Mouse (Mus musculus) hindbrain, embryonic 15.5 days (tissue): ENCODE data around the gene Ccdc149. TPM values are rescaled to one million over a fixed set of nuclear protein-coding genes. Genes with fewer than 3 reads are reported as not detected.

Source experiments
- ATAC-seq: fragments of 200-750 bp; cut with Nextera tagmentation; 2 replicates; pipeline ENCODE4 v1.8.0; 2017; ENCODE audit warnings: low read depth, moderate number of reproducible peaks, moderate TSS enrichment; ENCODE audit not compliant: low FRiP score
- H3K27ac ChIP-seq: fragments of 300-500 bp; sonication (generic); replicated peaks from 2 replicates; pipeline ENCODE4 v1.5.1; 2015; ENCODE audit warnings: mild to moderate bottlenecking, inconsistent platforms
- H3K27me3 ChIP-seq: fragments of 300-500 bp; sonication (generic); 2 replicates; pipeline ENCODE4 v1.6.1; 2015; ENCODE audit warnings: control low read depth, inconsistent platforms
- H3K36me3 ChIP-seq: fragments of 300-500 bp; sonication (generic); 2 replicates; pipeline ENCODE4 v1.6.1; 2015; ENCODE audit warnings: control low read depth, inconsistent platforms
- H3K4me1 ChIP-seq: fragments of 300-500 bp; sonication (generic); replicated peaks from 2 replicates; pipeline ENCODE4 v1.6.1; 2015; ENCODE audit warnings: control low read depth, inconsistent platforms
- H3K4me2 ChIP-seq: fragments of 300-500 bp; sonication (generic); 2 replicates; pipeline ENCODE4 v1.6.1; 2015; ENCODE audit warnings: moderate library complexity, mild to moderate bottlenecking, inconsistent platforms
- H3K4me3 ChIP-seq: fragments of 300-500 bp; sonication (generic); 2 replicates; pipeline ENCODE4 v1.5.1; 2015; ENCODE audit warnings: mild to moderate bottlenecking, inconsistent platforms
- H3K9ac ChIP-seq: fragments of 300-500 bp; sonication (generic); 2 replicates; pipeline ENCODE4 v1.6.1; 2015; ENCODE audit warnings: inconsistent platforms
- H3K9me3 ChIP-seq: fragments of 300-500 bp; sonication (generic); 2 replicates; pipeline ENCODE4 v1.6.1; 2016; ENCODE audit warnings: control low read depth, inconsistent platforms
- WGBS: fragments of 180-500 bp; shearing (Covaris S2); methylation state at CpG from one replicate; pipeline ENCODE4 v1.1.7; 2015; 5-methylcytosine and 5-hydroxymethylcytosine counted together
- polyA plus RNA-seq: library from polyadenylated mRNA; unstranded; fragments of >200 nt; fragmentation: Nextera tagmentation; extraction: Ambion mirVana; gene quantifications from 2 replicates; pipeline ENCODE4 v1.2.1, GENCODE M21; 2015

The Ccdc149 gene
- polyA plus RNA-seq, 1 experiment from 2014 or later: 14.3 TPM

- Histone ChIP-seq H3K4me1 (no peaks in the 10 kb centered on the region), H3K27ac (no peak overlapping the region), H3K4me3 (no peak overlapping the region), H3K27me3 (no peaks in the 10 kb centered on the region), H3K36me3 (no peaks in the 10 kb centered on the region), H3K9ac (no peak overlapping the region), H3K9me3 (0 out of 2 replicates have a peak, but pooled peaks cover 3% of the 10 kb centered on the region), H3K4me2 (no peak overlapping the region)
- no peak for ATAC-seq
- WGBS: 80% methylated on average over 7 of the region's 7 CpGs
Observed at GRCm38 (mm10) chr5:52438946-52439345, 32.4 kb downstream of the Ccdc149 start.

GRCm38 (mm10) chr5:52435533-52435932 lies 35.8 kb downstream of the Ccdc149 start:
- no peak overlapping the region for H3K4me2 ChIP-seq
- no peaks in the 10 kb centered on the region for H3K36me3 ChIP-seq
- no peak overlapping the region for H3K9ac ChIP-seq
- H3K27ac ChIP-seq: no peak overlapping the region
- no peak for ATAC-seq
- no peak overlapping the region for H3K4me3 ChIP-seq
- no peaks in the 10 kb centered on the region for H3K27me3 ChIP-seq
- 87% methylated on average over 6 of the region's 6 CpGs for WGBS
- H3K9me3 ChIP-seq: no peaks in the 10 kb centered on the region
- peaks cover 7% of the 10 kb centered on the region; the same call in 1 of the 2 replicates for H3K4me1 ChIP-seq

GRCm38 (mm10) chr5:52431276-52431844 lies 40.0 kb downstream of the Ccdc149 start:
- Histone ChIP-seq H3K4me3 (no peak overlapping the region), H3K9ac (no peak overlapping the region), H3K4me2 (no peak overlapping the region), H3K27me3 (no peaks in the 10 kb centered on the region), H3K27ac (no peak overlapping the region), H3K36me3 (no peaks in the 10 kb centered on the region), H3K9me3 (no peaks in the 10 kb centered on the region), H3K4me1 (peaks cover 12% of the 10 kb centered on the region; the same call in 1 of the 2 replicates)
- no peak for ATAC-seq
- 69% methylated on average over 8 of the region's 8 CpGs for WGBS

- no peak for ATAC-seq
- Histone ChIP-seq H3K4me3 (no peak overlapping the region), H3K9ac (no peak overlapping the region), H3K27ac (no peak overlapping the region), H3K36me3 (no peaks in the 10 kb centered on the region), H3K4me1 (peaks cover 12% of the 10 kb centered on the region; the same call in 1 of the 2 replicates), H3K4me2 (no peak overlapping the region), H3K9me3 (no peaks in the 10 kb centered on the region), H3K27me3 (no peaks in the 10 kb centered on the region)
- 53% methylated on average over 14 of the region's 14 CpGs for WGBS
Observed at GRCm38 (mm10) chr5:52429731-52430480, 41.4 kb downstream of the Ccdc149 start.

- Histone ChIP-seq H3K36me3 (no peaks in the 10 kb centered on the region), H3K4me2 (no peak overlapping the region), H3K9me3 (no peaks in the 10 kb centered on the region), H3K27me3 (no peaks in the 10 kb centered on the region), H3K27ac (no peak overlapping the region), H3K4me1 (peaks cover 12% of the 10 kb centered on the region; the same call in 1 of the 2 replicates), H3K4me3 (no peak overlapping the region), H3K9ac (no peak overlapping the region)
- 47% methylated on average over 4 of the region's 4 CpGs for WGBS
- no peak for ATAC-seq
Observed at GRCm38 (mm10) chr5:52428613-52429012, 42.7 kb downstream of the Ccdc149 start.

GRCm38 (mm10) chr5:52425819-52426218 lies 45.5 kb downstream of the Ccdc149 start:
- H3K4me1 ChIP-seq: peaks cover 7% of the 10 kb centered on the region; the same call in 1 of the 2 replicates
- no peak overlapping the region for H3K9ac ChIP-seq
- 89% methylated on average over 9 of the region's 9 CpGs for WGBS
- H3K27me3 ChIP-seq: no peaks in the 10 kb centered on the region
- no peak for ATAC-seq
- no peak overlapping the region for H3K4me3 ChIP-seq
- no peak overlapping the region for H3K4me2 ChIP-seq
- H3K36me3 ChIP-seq: no peaks in the 10 kb centered on the region
- H3K27ac ChIP-seq: no peak overlapping the region
- no peaks in the 10 kb centered on the region for H3K9me3 ChIP-seq

- H3K9me3 ChIP-seq: no peaks in the 10 kb centered on the region
- no peaks in the 10 kb centered on the region for H3K36me3 ChIP-seq
- H3K4me2 ChIP-seq: no peak overlapping the region
- no peak for ATAC-seq
- H3K9ac ChIP-seq: no peak overlapping the region
- H3K27ac ChIP-seq: no peak overlapping the region
- H3K4me3 ChIP-seq: no peak overlapping the region
- H3K4me1 ChIP-seq: no peaks in the 10 kb centered on the region; the same call in 1 of the 2 replicates
- 70% methylated on average over 3 of the region's 3 CpGs for WGBS
- H3K27me3 ChIP-seq: no peaks in the 10 kb centered on the region
Observed at GRCm38 (mm10) chr5:52423893-52424292, 47.4 kb downstream of the Ccdc149 start.

- Histone ChIP-seq H3K27me3 (no peaks in the 10 kb centered on the region), H3K4me1 (no peaks in the 10 kb centered on the region), H3K9ac (no peak overlapping the region), H3K9me3 (no peaks in the 10 kb centered on the region), H3K4me3 (no peak overlapping the region), H3K4me2 (no peak overlapping the region), H3K27ac (no peak overlapping the region), H3K36me3 (no peaks in the 10 kb centered on the region)
- 74% methylated on average over 2 of the region's 2 CpGs for WGBS
- no peak for ATAC-seq
Observed at GRCm38 (mm10) chr5:52416485-52416884, 54.8 kb downstream of the Ccdc149 start.

GRCm38 (mm10) chr5:52415917-52416316 lies 55.4 kb downstream of the Ccdc149 start:
- 91% methylated on average over 6 of the region's 6 CpGs for whole genome bisulfite sequencing
- ATAC-seq: no peak

GRCm38 (mm10) chr5:52415193-52415592 lies 56.1 kb downstream of the Ccdc149 start:
- Histone ChIP-seq H3K9ac (no peak overlapping the region), H3K4me2 (no peak overlapping the region), H3K27ac (no peak overlapping the region), H3K36me3 (no peaks in the 10 kb centered on the region), H3K9me3 (no peaks in the 10 kb centered on the region), H3K27me3 (no peaks in the 10 kb centered on the region), H3K4me1 (no peaks in the 10 kb centered on the region), H3K4me3 (no peak overlapping the region)
- no peak for ATAC-seq
- 46% methylated on average over 1 of the region's 1 CpGs for WGBS

More at GRCm38 (mm10) chr5:52415917-52416316, 55.4 kb downstream of the Ccdc149 start:
- Histone ChIP-seq H3K4me1 (no peaks in the 10 kb centered on the region), H3K4me3 (no peak overlapping the region), H3K9me3 (no peaks in the 10 kb centered on the region), H3K27ac (no peak overlapping the region), H3K9ac (no peak overlapping the region), H3K27me3 (no peaks in the 10 kb centered on the region), H3K36me3 (no peaks in the 10 kb centered on the region), H3K4me2 (no peak overlapping the region)

GRCm38 (mm10) chr5:52411567-52411966 lies 59.8 kb downstream of the Ccdc149 start:
- no peak for ATAC-seq
- H3K27ac ChIP-seq: no peak overlapping the region
- no peaks in the 10 kb centered on the region for H3K27me3 ChIP-seq
- 69% methylated on average over 3 of the region's 3 CpGs for WGBS
- no peak overlapping the region for H3K9ac ChIP-seq
- H3K9me3 ChIP-seq: no peaks in the 10 kb centered on the region
- peaks cover 4% of the 10 kb centered on the region for H3K4me1 ChIP-seq
- H3K4me2 ChIP-seq: no peak overlapping the region
- H3K36me3 ChIP-seq: no peaks in the 10 kb centered on the region
- no peak overlapping the region for H3K4me3 ChIP-seq

GRCm38 (mm10) chr5:52410197-52410596 lies 61.1 kb downstream of the Ccdc149 start:
- no peaks in the 10 kb centered on the region for H3K9me3 ChIP-seq
- no peak overlapping the region for H3K4me3 ChIP-seq
- no peak overlapping the region for H3K27ac ChIP-seq
- no peaks in the 10 kb centered on the region for H3K27me3 ChIP-seq
- ATAC-seq: no peak
- no peaks in the 10 kb centered on the region for H3K36me3 ChIP-seq
- no peak overlapping the region for H3K9ac ChIP-seq
- WGBS: 76% methylated on average over 12 of the region's 12 CpGs
- H3K4me1 ChIP-seq: peaks cover 4% of the 10 kb centered on the region
- no peak overlapping the region for H3K4me2 ChIP-seq
